In the genomic region with DNA sequence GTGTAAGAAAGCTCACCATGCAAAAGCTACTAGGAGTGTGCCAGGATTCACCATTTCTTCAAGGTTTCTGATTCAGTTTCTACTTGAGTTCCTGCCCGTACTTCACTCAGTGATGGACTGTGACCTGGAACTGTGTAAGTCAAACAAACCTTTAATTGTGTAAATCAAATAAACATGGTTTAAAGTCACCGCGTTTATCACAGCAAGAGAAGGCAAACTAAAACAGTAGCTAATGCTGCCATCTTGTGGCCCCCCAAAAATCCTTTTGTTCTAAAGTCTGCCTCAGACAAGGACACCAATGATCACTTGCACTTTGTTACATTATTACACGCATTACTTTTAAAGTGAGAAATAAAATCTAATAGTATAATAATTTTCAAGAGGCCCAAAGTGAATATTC, we compare ENCODE assay signal across 9 mouse cellular contexts.
A peak's percentile ranks its signal among the peaks of the same experiment; 100 is the strongest.
DNase-seq lines count a peak whose midpoint lies in the region; ATAC-seq and TF ChIP-seq lines count a peak whose summit lies in the region.
"Had no signal": no experiment of that assay in that cellular context is flagged by ENCODE, and none has a peak within 500 bp of the region (broad histone marks: within the 10 kb centered on the region; RNA-seq: fewer than 3 reads in every experiment).

No protein-coding gene starts in this region.

- peak; percentile 14 for DNase-seq in ovary, postnatal 14 days (ENCODE audit: low spot score)
- DNase-seq in ovary, postnatal 36 days (ENCODE audit: low spot score): no peak
- DNase-seq in embryo, embryonic 10 days (ENCODE audit: low spot score): peak; percentile 9
- DNase-seq in kidney, postnatal 36 days: peak; percentile 17 to 53
- peak; percentile 92 for DNase-seq in midbrain, embryonic 11.5 days (ENCODE audit: low spot score, missing footprints)
- DNase-seq in thymus, adult 2 months: no peak
- DNase-seq in thymus, postnatal 4 days: no peak

- no peak overlapping the region for H3K27ac ChIP-seq in heart, embryonic 14.5 days (replicated peaks in 1 of 2; ENCODE audit: control insufficient read depth in 1 of 2, insufficient read depth in 1 of 2, low read depth in 2 of 2, low read length in 2 of 2)
- H3K27ac ChIP-seq in midbrain, embryonic 11.5 days (ENCODE audit: low read depth, low read length): no peak overlapping the region
- H3K27ac ChIP-seq in thymus, adult 2 months (ENCODE audit: control insufficient read depth, insufficient read depth, low read length): no peak overlapping the region
- H3K27ac ChIP-seq: liver, embryonic 15.5 days had no signal

- TF ChIP-seq CTCF in thymus, adult 2 months (IDR thresholded peaks at IDR 0.05; ENCODE audit: borderline replicate concordance, control insufficient read depth, extremely low read depth, insufficient read depth, low read length, poor library complexity): no peak

- peak overlapping the region; percentile 49 for H3K4me2 ChIP-seq in heart, embryonic 14.5 days (ENCODE audit: low read length)
- no peak overlapping the region for H3K4me2 ChIP-seq in midbrain, embryonic 11.5 days
- H3K4me2 ChIP-seq: liver, embryonic 15.5 days had no signal

- WGBS in heart, embryonic 14.5 days: 24% methylated on average over 4 of the region's 4 CpGs
- 33% methylated on average over 4 of the region's 4 CpGs for whole genome bisulfite sequencing in midbrain, embryonic 11.5 days
- 17% methylated on average over 4 of the region's 4 CpGs for WGBS in thymus, adult 2 months

- no peak for TF ChIP-seq POLR2A in thymus, adult 2 months (IDR thresholded peaks at IDR 0.05; ENCODE audit: control insufficient read depth, extremely low read depth, insufficient read depth, low read length, poor library complexity)

- no peak for ATAC-seq in heart, embryonic 14.5 days (ENCODE audit: insufficient number of reproducible peaks, insufficient read depth, low FRiP score, low read depth)
- 0 out of 2 replicates have a peak, but pooled peaks have one; percentile 33 for ATAC-seq in midbrain, embryonic 11.5 days (ENCODE audit: low FRiP score)

- no peaks in the 10 kb centered on the region for H3K36me3 ChIP-seq in heart, embryonic 14.5 days (ENCODE audit: control insufficient read depth, insufficient read depth, low read length)
- no peaks in the 10 kb centered on the region for H3K36me3 ChIP-seq in midbrain, embryonic 11.5 days (ENCODE audit: control insufficient read depth, insufficient read depth, low read length)
- H3K36me3 ChIP-seq in thymus, adult 2 months (ENCODE audit: control insufficient read depth, insufficient read depth, low read length): no peaks in the 10 kb centered on the region
- H3K36me3 ChIP-seq: liver, embryonic 15.5 days had no signal

- no peak overlapping the region for H3K9ac ChIP-seq in heart, embryonic 14.5 days (ENCODE audit: low read length)
- H3K9ac ChIP-seq in midbrain, embryonic 11.5 days (ENCODE audit: low read length): no peak overlapping the region
- H3K9ac ChIP-seq: liver, embryonic 15.5 days had no signal

- H3K4me3 ChIP-seq in heart, embryonic 14.5 days (ENCODE audit: control insufficient read depth in 1 of 2, insufficient read depth in 1 of 2, low read depth in 1 of 2, low read length in 2 of 2): no peak overlapping the region
- H3K4me3 ChIP-seq in midbrain, embryonic 11.5 days (ENCODE audit: low read depth, low read length): no peak overlapping the region
- H3K4me3 ChIP-seq in thymus, adult 2 months (ENCODE audit: control insufficient read depth, insufficient read depth, low read length): no peak overlapping the region
- H3K4me3 ChIP-seq: liver, embryonic 15.5 days had no signal

- H3K9me3 ChIP-seq in heart, embryonic 14.5 days (ENCODE audit: control insufficient read depth, low read length): no peaks in the 10 kb centered on the region
- no peaks in the 10 kb centered on the region for H3K9me3 ChIP-seq in midbrain, embryonic 11.5 days (ENCODE audit: control insufficient read depth, low read length)
- H3K9me3 ChIP-seq: liver, embryonic 15.5 days had no signal

- H3K27me3 ChIP-seq in heart, embryonic 14.5 days (ENCODE audit: control insufficient read depth, insufficient read depth, low read length): no peaks in the 10 kb centered on the region
- H3K27me3 ChIP-seq in midbrain, embryonic 11.5 days (ENCODE audit: control insufficient read depth, insufficient read depth, low read length): no peaks in the 10 kb centered on the region
- no peaks in the 10 kb centered on the region for H3K27me3 ChIP-seq in thymus, adult 2 months (ENCODE audit: control insufficient read depth, insufficient read depth, low read length)
- H3K27me3 ChIP-seq: liver, embryonic 15.5 days had no signal

- no peaks in the 10 kb centered on the region for H3K4me1 ChIP-seq in heart, embryonic 14.5 days (ENCODE audit: control insufficient read depth in 2 of 2, insufficient read depth in 2 of 2, low read length in 2 of 2)
- H3K4me1 ChIP-seq in midbrain, embryonic 11.5 days (ENCODE audit: control insufficient read depth, insufficient read depth, low read length): no peaks in the 10 kb centered on the region
- no peaks in the 10 kb centered on the region for H3K4me1 ChIP-seq in thymus, adult 2 months (replicated peaks; ENCODE audit: control insufficient read depth, insufficient read depth, low read length)
- H3K4me1 ChIP-seq: liver, embryonic 15.5 days had no signal

Comparison
In these comparisons a context has a peak if more than half of its experiments do, and no peak if none do; other contexts are left out.
1. DNase-seq: peak in ovary, postnatal 14 days (single experiment), embryo, embryonic 10 days (single experiment), kidney, postnatal 36 days (2 of 2) and midbrain, embryonic 11.5 days (single experiment); none in ovary, postnatal 36 days (single experiment), thymus, adult 2 months (single experiment) and thymus, postnatal 4 days (single experiment).